Mouse (Mus musculus) T-cell, adult 2 months (primary cell): ENCODE measurements around the gene Kdm5c.
"Not testable (repeated sequence)": the region's sequence is repeated elsewhere in the genome, so short reads cannot be mapped to it uniquely, and the experiment has no call there.

Experiments used
- DNase-seq: peaks from one replicate; pipeline ENCODE4 v3.0.0; 2022; ENCODE audit warnings: low spot score

The Kdm5c gene

DNA sequence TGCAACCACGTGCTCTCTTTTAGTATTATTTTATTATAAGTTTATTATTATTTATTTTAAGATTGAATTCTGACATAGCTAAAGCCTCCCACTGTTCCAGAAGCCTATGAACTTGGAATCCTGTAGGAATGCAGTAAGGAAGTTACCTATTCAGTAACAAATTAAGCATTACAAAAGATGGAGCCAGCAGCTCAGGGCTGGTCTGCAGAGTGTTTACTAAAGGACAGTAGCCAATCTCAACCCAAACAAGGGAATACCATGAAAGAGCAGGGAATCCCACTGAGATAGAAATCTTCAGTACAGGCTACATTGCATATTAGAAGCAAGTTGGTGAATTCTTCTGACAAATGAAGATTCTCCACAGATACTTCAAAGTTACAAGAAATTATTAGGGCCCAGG is 54.2 kb downstream of the Kdm5c start:
- DNase-seq: not testable (repeated sequence)

DNA sequence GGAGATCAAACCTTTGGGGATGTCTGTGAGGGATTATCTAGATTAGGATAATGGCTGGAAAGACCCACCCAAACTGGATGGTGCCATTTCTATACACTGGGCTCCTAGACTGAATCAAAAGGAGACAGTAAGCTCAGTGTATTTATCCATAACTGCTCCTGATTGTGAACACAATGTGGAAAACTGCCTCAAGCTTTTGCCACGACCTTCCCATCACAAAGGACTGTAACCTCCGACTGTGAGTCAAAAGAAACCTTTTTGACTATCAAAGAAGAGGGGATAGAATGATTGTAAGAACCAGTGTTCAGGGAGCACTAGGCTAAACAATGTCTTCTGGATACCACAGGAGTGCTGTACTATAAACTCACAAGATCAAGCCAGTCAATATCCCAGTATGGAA is 73.4 kb downstream of the Kdm5c start:
- no peak for DNase-seq

DNA sequence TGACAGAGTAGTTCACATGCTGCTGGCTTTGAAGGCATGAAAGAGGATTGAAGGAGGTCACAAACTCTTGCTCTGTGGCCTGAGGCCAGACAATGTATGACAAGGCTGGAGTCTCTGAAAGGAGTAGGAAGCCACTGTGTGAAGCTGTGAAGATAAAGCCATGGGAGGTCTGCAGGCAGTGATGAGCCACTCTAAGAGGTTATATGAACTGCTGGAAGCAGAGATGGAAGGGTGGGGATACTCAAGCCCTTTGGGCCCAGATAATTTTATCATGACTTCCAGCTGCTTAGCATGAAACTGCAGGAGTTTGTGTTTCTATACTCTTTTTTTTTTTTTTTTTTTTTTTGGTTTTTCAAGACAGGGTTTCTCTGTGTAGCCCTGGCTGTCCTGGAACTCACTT is 74.6 kb downstream of the Kdm5c start:
- no peak for DNase-seq

DNA sequence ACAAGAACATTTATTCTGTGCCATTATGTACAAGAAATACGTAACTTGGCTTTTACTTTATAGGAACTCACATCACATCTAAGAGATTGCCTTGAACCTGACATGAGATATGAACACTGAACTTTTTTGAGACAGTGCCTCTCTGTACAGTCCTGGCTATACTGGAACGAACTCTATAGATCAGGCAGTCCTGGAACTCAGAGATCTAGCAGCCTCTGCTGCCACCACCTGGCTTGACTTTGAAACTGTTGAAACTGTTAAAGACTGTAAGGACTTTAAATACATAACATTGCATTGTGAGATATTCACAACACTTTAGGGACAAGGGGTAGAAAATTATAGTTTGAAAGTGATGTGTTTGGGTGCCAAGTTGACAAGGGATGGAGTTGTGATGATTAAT is 75.1 kb downstream of the Kdm5c start:
- DNase-seq: peak; percentile 8

DNA sequence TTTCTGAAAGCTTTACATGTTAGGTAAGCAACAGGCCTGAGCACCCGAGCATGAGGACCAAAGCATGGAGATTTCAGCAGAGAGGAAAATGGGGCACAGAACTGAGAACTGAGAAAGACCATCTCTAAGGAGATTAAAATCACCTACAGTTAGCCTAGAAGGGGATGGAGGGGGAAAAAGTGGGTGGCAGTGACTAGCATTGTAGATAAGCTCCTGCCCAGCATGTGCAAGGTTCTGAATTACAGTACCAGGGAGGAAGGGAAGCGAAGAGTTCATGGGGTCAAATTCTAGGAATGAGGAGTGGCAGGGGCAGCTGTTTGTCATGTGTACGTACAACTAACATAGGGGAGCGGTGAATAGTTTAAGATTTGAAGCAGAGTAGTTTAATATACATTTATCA is 87.7 kb downstream of the Kdm5c start:
- no peak for DNase-seq

DNA sequence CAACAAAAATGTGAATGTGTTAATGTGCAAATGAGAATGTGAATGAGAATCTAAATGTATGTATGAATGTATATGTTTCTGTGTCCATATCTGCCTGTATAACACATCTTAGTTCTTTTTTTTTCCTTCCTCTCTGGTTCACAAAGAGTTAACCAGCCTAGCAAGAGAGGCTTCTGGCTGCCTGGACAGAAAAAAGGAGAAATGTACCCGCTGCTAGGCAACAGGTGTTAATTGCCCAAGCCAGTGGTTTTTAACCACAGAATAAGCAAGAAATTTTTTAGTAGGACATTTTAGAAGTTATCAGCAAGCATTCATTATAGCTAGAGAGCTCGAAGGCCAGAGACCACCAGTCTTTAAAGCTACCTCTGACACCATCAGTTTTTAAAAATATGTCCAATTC is 90.0 kb downstream of the Kdm5c start:
- no peak for DNase-seq

DNA sequence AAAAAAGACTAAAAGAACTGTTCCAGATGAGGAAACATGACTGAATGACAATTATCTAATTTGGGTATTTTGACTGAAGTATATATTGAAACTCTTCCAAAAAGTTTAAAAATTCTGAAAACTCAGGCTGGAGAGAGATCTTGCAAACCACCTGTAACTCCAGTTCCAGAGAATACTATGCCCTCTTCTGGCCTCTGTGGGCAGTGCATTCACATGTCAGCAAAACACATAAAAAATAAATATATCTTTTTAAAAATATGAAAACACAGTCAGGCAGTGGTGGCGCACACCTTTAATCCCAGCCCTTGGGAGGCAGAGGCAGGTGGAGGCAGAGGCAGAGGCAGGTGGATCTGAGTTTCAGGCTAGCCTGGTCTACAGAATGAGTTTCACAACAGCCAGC is 90.8 kb downstream of the Kdm5c start:
- DNase-seq: peak; percentile 26
